Mouse (Mus musculus) olfactory bulb, adult 2 months (tissue): ENCODE data around the gene Aspg.

ENCODE experiments used
- CTCF ChIP-seq: fragments of 200-500 bp; IDR thresholded peaks from 2 replicates; pipeline ENCODE4 v1.5.1; 2012; ENCODE audit warnings: low read depth, mild to moderate bottlenecking, low read length, moderate library complexity; ENCODE audit not compliant: insufficient read depth
- POLR2A ChIP-seq: fragments of 200-500 bp; IDR thresholded peaks from 2 replicates; pipeline ENCODE4 v1.6.1; 2012; ENCODE audit warnings: mild to moderate bottlenecking, low read depth, low read length, moderate library complexity; ENCODE audit not compliant: insufficient read depth

DNA sequence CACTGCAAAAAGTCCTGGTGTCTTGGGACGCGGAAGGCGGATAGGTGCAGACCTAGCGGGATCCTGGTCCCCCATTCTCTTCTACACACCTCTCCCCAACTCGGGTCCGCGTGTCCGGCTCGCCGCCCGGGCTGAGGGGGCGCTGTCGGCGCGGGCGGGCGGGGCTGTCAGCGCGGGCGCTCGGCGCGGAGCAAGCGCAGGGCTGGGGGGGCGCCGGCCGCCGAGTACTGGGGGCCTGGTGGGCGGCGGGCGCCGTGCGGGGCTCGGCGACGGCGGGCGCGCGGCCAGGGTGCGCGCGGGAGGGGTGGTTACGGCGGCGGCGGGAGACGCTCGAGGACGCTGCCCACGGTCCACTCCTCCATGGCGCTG is 37.3 kb downstream of the Aspg start:
- TF ChIP-seq CTCF (no peak), POLR2A (no peak)
